Mouse (Mus musculus): ENCODE data around the gene Ankzf1. TPM values are rescaled to one million over a fixed set of nuclear protein-coding genes. Genes with fewer than 3 reads are reported as not detected.
A peak's percentile ranks its signal among the peaks of the same experiment; 100 is the strongest.

The Ankzf1 gene
- polyA plus RNA-seq, 1 experiment from 2014 or later: 22.8 TPM

- Histone ChIP-seq H3K36me3 (ENCODE audit: control insufficient read depth, insufficient read depth) (peaks cover 24% of the 10 kb centered on the region), H3K9me3 (replicated peaks; ENCODE audit: control insufficient read depth, low read length) (no peaks in the 10 kb centered on the region), H3K4me3 (ENCODE audit: low read length) (no peak overlapping the region), H3K4me1 (ENCODE audit: control insufficient read depth, insufficient read depth, low read length) (peaks cover 20% of the 10 kb centered on the region), H3K27ac (ENCODE audit: low read length) (peak overlapping the region; percentile 21; the same call in 1 of the 2 replicates), H3K27me3 (ENCODE audit: control insufficient read depth, insufficient read depth, low read length) (no peaks in the 10 kb centered on the region), H3K9ac (ENCODE audit: low read length) (no peak overlapping the region), H3K4me2 (ENCODE audit: low read depth, low read length) (no peak overlapping the region)
- WGBS: 60% methylated on average over 10 of the region's 10 CpGs
- ATAC-seq (replicated peaks; ENCODE audit: extremely low read depth, insufficient read depth, low FRiP score): no peak
Measured at GRCm38 (mm10) chr1:75239591-75239990, 47.6 kb downstream of the Ankzf1 start.

GRCm38 (mm10) chr1:75243411-75243810 is 51.5 kb downstream of the Ankzf1 start:
- ATAC-seq (replicated peaks; ENCODE audit: extremely low read depth, insufficient read depth, low FRiP score): no peak
- peaks cover 24% of the 10 kb centered on the region for H3K36me3 ChIP-seq (ENCODE audit: control insufficient read depth, insufficient read depth)
- WGBS: 93% methylated on average over 14 of the region's 14 CpGs

GRCm38 (mm10) chr1:75244175-75244826 is 52.4 kb downstream of the Ankzf1 start:
- no peak overlapping the region for H3K4me3 ChIP-seq (ENCODE audit: low read length)
- H3K27me3 ChIP-seq (ENCODE audit: control insufficient read depth, insufficient read depth, low read length): no peaks in the 10 kb centered on the region
- no peaks in the 10 kb centered on the region for H3K9me3 ChIP-seq (replicated peaks; ENCODE audit: control insufficient read depth, low read length)
- H3K4me1 ChIP-seq (ENCODE audit: control insufficient read depth, insufficient read depth, low read length): peaks cover 25% of the 10 kb centered on the region
- H3K4me2 ChIP-seq (ENCODE audit: low read depth, low read length): no peak overlapping the region
- 89% methylated on average over 12 of the region's 12 CpGs for WGBS
- H3K9ac ChIP-seq (ENCODE audit: low read length): no peak overlapping the region
- no peak for ATAC-seq (replicated peaks; ENCODE audit: extremely low read depth, insufficient read depth, low FRiP score)
- no peak overlapping the region for H3K27ac ChIP-seq (ENCODE audit: low read length)
- H3K36me3 ChIP-seq (ENCODE audit: control insufficient read depth, insufficient read depth): peaks cover 24% of the 10 kb centered on the region

More at GRCm38 (mm10) chr1:75243411-75243810, 51.5 kb downstream of the Ankzf1 start:
- no peaks in the 10 kb centered on the region for H3K27me3 ChIP-seq (ENCODE audit: control insufficient read depth, insufficient read depth, low read length)
- no peak overlapping the region for H3K4me3 ChIP-seq (ENCODE audit: low read length)
- no peak overlapping the region for H3K4me2 ChIP-seq (ENCODE audit: low read depth, low read length)
- peaks cover 20% of the 10 kb centered on the region for H3K4me1 ChIP-seq (ENCODE audit: control insufficient read depth, insufficient read depth, low read length)
- H3K9ac ChIP-seq (ENCODE audit: low read length): no peak overlapping the region
- no peak overlapping the region for H3K27ac ChIP-seq (ENCODE audit: low read length)
- H3K9me3 ChIP-seq (replicated peaks; ENCODE audit: control insufficient read depth, low read length): no peaks in the 10 kb centered on the region

- H3K9me3 ChIP-seq (replicated peaks; ENCODE audit: control insufficient read depth, low read length): no peaks in the 10 kb centered on the region
- peaks cover 20% of the 10 kb centered on the region for H3K36me3 ChIP-seq (ENCODE audit: control insufficient read depth, insufficient read depth)
- H3K27ac ChIP-seq (ENCODE audit: low read length): no peak overlapping the region
- 28% methylated on average over 4 of the region's 4 CpGs for WGBS
- no peak overlapping the region for H3K4me3 ChIP-seq (ENCODE audit: low read length)
- H3K4me1 ChIP-seq (ENCODE audit: control insufficient read depth, insufficient read depth, low read length): peaks cover 28% of the 10 kb centered on the region
- no peaks in the 10 kb centered on the region for H3K27me3 ChIP-seq (ENCODE audit: control insufficient read depth, insufficient read depth, low read length)
- no peak overlapping the region for H3K9ac ChIP-seq (ENCODE audit: low read length)
- no peak overlapping the region for H3K4me2 ChIP-seq (ENCODE audit: low read depth, low read length)
- ATAC-seq (replicated peaks; ENCODE audit: extremely low read depth, insufficient read depth, low FRiP score): peak; percentile 30; the same call in 1 of the 2 replicates
Measured at GRCm38 (mm10) chr1:75244836-75245235, 52.9 kb downstream of the Ankzf1 start.

GRCm38 (mm10) chr1:75247071-75247930 is 55.4 kb downstream of the Ankzf1 start:
- Histone ChIP-seq H3K4me3 (ENCODE audit: low read length) (no peak overlapping the region), H3K27ac (ENCODE audit: low read length) (peak overlapping the region; percentile 97), H3K4me1 (ENCODE audit: control insufficient read depth, insufficient read depth, low read length) (peaks cover 30% of the 10 kb centered on the region), H3K4me2 (ENCODE audit: low read depth, low read length) (peak overlapping the region; percentile 29), H3K9ac (ENCODE audit: low read length) (peak overlapping the region; percentile 51), H3K27me3 (ENCODE audit: control insufficient read depth, insufficient read depth, low read length) (no peaks in the 10 kb centered on the region), H3K36me3 (ENCODE audit: control insufficient read depth, insufficient read depth) (peaks cover 4% of the 10 kb centered on the region; the same call in 1 of the 2 replicates), H3K9me3 (replicated peaks; ENCODE audit: control insufficient read depth, low read length) (no peaks in the 10 kb centered on the region)
- no peak for ATAC-seq (replicated peaks; ENCODE audit: extremely low read depth, insufficient read depth, low FRiP score)
- WGBS: 80% methylated on average over 16 of the region's 16 CpGs

GRCm38 (mm10) chr1:75248041-75248772 is 56.3 kb downstream of the Ankzf1 start:
- peak; percentile 79 for ATAC-seq (replicated peaks; ENCODE audit: extremely low read depth, insufficient read depth, low FRiP score)
- Histone ChIP-seq H3K9ac (ENCODE audit: low read length) (peak overlapping the region; percentile 63), H3K36me3 (ENCODE audit: control insufficient read depth, insufficient read depth) (peaks cover 4% of the 10 kb centered on the region; the same call in 1 of the 2 replicates)

More at GRCm38 (mm10) chr1:75248041-75248772, 56.3 kb downstream of the Ankzf1 start:
- H3K4me2 ChIP-seq (ENCODE audit: low read depth, low read length): peak overlapping the region; percentile 29
- H3K27ac ChIP-seq (ENCODE audit: low read length): peak overlapping the region; percentile 97
- H3K4me1 ChIP-seq (ENCODE audit: control insufficient read depth, insufficient read depth, low read length): peaks cover 30% of the 10 kb centered on the region
- 27% methylated on average over 9 of the region's 9 CpGs for WGBS
- no peaks in the 10 kb centered on the region for H3K9me3 ChIP-seq (replicated peaks; ENCODE audit: control insufficient read depth, low read length)
- no peaks in the 10 kb centered on the region for H3K27me3 ChIP-seq (ENCODE audit: control insufficient read depth, insufficient read depth, low read length)
- no peak overlapping the region for H3K4me3 ChIP-seq (ENCODE audit: low read length)

Small RNA genes within 50 kb of the gene (microRNA-seq; reads per million reads assigned to microRNA genes)
- gene Gm27943: not detected

Other genes with a start within 250 kb of the Ankzf1 start
- 0.14 and 0.17 TPM in 2 replicates for gene Ihh, start 240.5 kb upstream of the Ankzf1 start, polyA plus RNA-seq (2015; fragmentation: Nextera tagmentation; extraction: Ambion mirVana)
- 7.5 and 8.8 TPM in 2 replicates for gene Nhej1, start 67.0 kb upstream of the Ankzf1 start, polyA plus RNA-seq (2015; fragmentation: Nextera tagmentation; extraction: Ambion mirVana)
- gene Slc23a3, start 58.3 kb upstream of the Ankzf1 start, polyA plus RNA-seq (2015; fragmentation: Nextera tagmentation; extraction: Ambion mirVana): 1.1 TPM in 2 replicates
- 39.2 and 40.9 TPM in 2 replicates for gene Cnppd1, start 49.4 kb upstream of the Ankzf1 start, polyA plus RNA-seq (2015; fragmentation: Nextera tagmentation; extraction: Ambion mirVana)
- gene Retreg2, start 49.4 kb upstream of the Ankzf1 start, polyA plus RNA-seq (2015; fragmentation: Nextera tagmentation; extraction: Ambion mirVana): 33.9 TPM in 2 replicates
- gene Zfand2b, start 23.5 kb upstream of the Ankzf1 start, polyA plus RNA-seq (2015; fragmentation: Nextera tagmentation; extraction: Ambion mirVana): 30.4 and 31.7 TPM in 2 replicates
- gene Abcb6, start 11.8 kb upstream of the Ankzf1 start, polyA plus RNA-seq (2015; fragmentation: Nextera tagmentation; extraction: Ambion mirVana): 15.2 and 16.1 TPM in 2 replicates
- gene Atg9a, start within 50 bp of the Ankzf1 start, polyA plus RNA-seq (2015; fragmentation: Nextera tagmentation; extraction: Ambion mirVana): 31.7 and 34.9 TPM in 2 replicates
- 7.7 and 8.8 TPM in 2 replicates for gene Glb1l, start 18.7 kb downstream of the Ankzf1 start, polyA plus RNA-seq (2015; fragmentation: Nextera tagmentation; extraction: Ambion mirVana)
- gene Stk16, start 18.7 kb downstream of the Ankzf1 start, polyA plus RNA-seq (2015; fragmentation: Nextera tagmentation; extraction: Ambion mirVana): 96.5 and 102 TPM in 2 replicates
- 63.3 and 81.2 TPM in 2 replicates for gene Tuba4a, start 27.7 kb downstream of the Ankzf1 start, polyA plus RNA-seq (2015; fragmentation: Nextera tagmentation; extraction: Ambion mirVana)
- gene A630095N17Rik, start 40.0 kb downstream of the Ankzf1 start, polyA plus RNA-seq (2015; fragmentation: Nextera tagmentation; extraction: Ambion mirVana): 0.24 TPM in 1 of 2 replicates, not detected in the other
- 45.6 and 46.0 TPM in 2 replicates for gene Dnajb2, start 44.3 kb downstream of the Ankzf1 start, polyA plus RNA-seq (2015; fragmentation: Nextera tagmentation; extraction: Ambion mirVana)
- 0.44 and 0.62 TPM in 2 replicates for gene Ptprn, start 72.4 kb downstream of the Ankzf1 start, polyA plus RNA-seq (2015; fragmentation: Nextera tagmentation; extraction: Ambion mirVana)
- 0.76 TPM in 1 of 2 replicates, not detected in the other for gene Resp18, start 86.3 kb downstream of the Ankzf1 start, polyA plus RNA-seq (2015; fragmentation: Nextera tagmentation; extraction: Ambion mirVana)
- gene Dnpep, start 125.8 kb downstream of the Ankzf1 start, polyA plus RNA-seq (2015; fragmentation: Nextera tagmentation; extraction: Ambion mirVana): 129 and 131 TPM in 2 replicates
- 469 and 480 TPM in 2 replicates for gene Des, start 168.2 kb downstream of the Ankzf1 start, polyA plus RNA-seq (2015; fragmentation: Nextera tagmentation; extraction: Ambion mirVana)
- gene Speg, start 183.1 kb downstream of the Ankzf1 start, polyA plus RNA-seq (2015; fragmentation: Nextera tagmentation; extraction: Ambion mirVana): 41.1 and 46.4 TPM in 2 replicates
- 72.6 and 85.3 TPM in 2 replicates for gene Gmppa, start 243.8 kb downstream of the Ankzf1 start, polyA plus RNA-seq (2015; fragmentation: Nextera tagmentation; extraction: Ambion mirVana)